Mouse (Mus musculus) stomach, postnatal 0 days (tissue): ENCODE data around the gene Rgs17. TPM values are rescaled to one million over a fixed set of nuclear protein-coding genes. Genes with fewer than 3 reads are reported as not detected.

Experiments
- ATAC-seq: fragments of 200-750 bp; cut with Nextera tagmentation; 2 replicates; pipeline ENCODE4 v1.8.0; 2017; ENCODE audit not compliant: low FRiP score, low TSS enrichment
- DNase-seq: peaks from one replicate; pipeline ENCODE4 v3.0.0-alpha.2; 2016; ENCODE audit warnings: low spot score
- H3K27ac ChIP-seq: fragments of 300-500 bp; sonication (generic); replicated peaks from 2 replicates; pipeline ENCODE4 v1.5.1; 2014; ENCODE audit warnings: mild to moderate bottlenecking, control low read depth
- H3K27me3 ChIP-seq: fragments of 300-500 bp; sonication (generic); 2 replicates; pipeline ENCODE4 v1.6.1; 2014; ENCODE audit warnings: low read length; ENCODE audit not compliant: control insufficient read depth, insufficient read depth
- H3K36me3 ChIP-seq: fragments of 300-500 bp; sonication (generic); 2 replicates; pipeline ENCODE4 v1.6.1; 2014; ENCODE audit warnings: low read length, mixed read lengths; ENCODE audit not compliant: control insufficient read depth, insufficient read depth
- H3K4me1 ChIP-seq: fragments of 300-500 bp; sonication (generic); replicated peaks from 2 replicates; pipeline ENCODE4 v1.6.1; 2014; ENCODE audit warnings: antibody characterized with exemption; ENCODE audit not compliant: control insufficient read depth, insufficient read depth
- H3K4me2 ChIP-seq: fragments of 300-500 bp; sonication (generic); replicated peaks from 2 replicates; pipeline ENCODE4 v1.6.1; 2014; ENCODE audit warnings: low read depth, mild to moderate bottlenecking, control low read depth, moderate library complexity
- H3K4me3 ChIP-seq: fragments of 300-500 bp; sonication (generic); 2 replicates; pipeline ENCODE4 v1.5.1; 2014; ENCODE audit warnings: low read depth, low read length, control low read depth
- H3K9ac ChIP-seq: fragments of 300-500 bp; sonication (generic); 2 replicates; pipeline ENCODE4 v1.6.1; 2014; ENCODE audit warnings: mild to moderate bottlenecking, low read length, control low read depth, mixed read lengths
- H3K9me3 ChIP-seq: fragments of 300-500 bp; sonication (generic); 2 replicates; pipeline ENCODE4 v1.6.1; 2016; ENCODE audit warnings: low read length; ENCODE audit not compliant: control insufficient read depth
- CTCF ChIP-seq: IDR thresholded peaks from 2 replicates; pipeline ENCODE4 v1.5.1; 2016; ENCODE audit warnings: antibody characterized with exemption, low read depth, mild to moderate bottlenecking, moderate library complexity
- EP300 ChIP-seq: optimal IDR thresholded peaks from 2 replicates; pipeline ENCODE3; 2016; ENCODE audit warnings: antibody characterized with exemption
- WGBS: fragments of 180-500 bp; shearing (Covaris S2); extraction: QIAGEN DNeasy Blood & Tissue Kit; methylation state at CpG from one replicate; pipeline ENCODE4 v1.1.7; 2014; 5-methylcytosine and 5-hydroxymethylcytosine counted together
- polyA plus RNA-seq: library from polyadenylated mRNA; unstranded; fragments of >200 nt; fragmentation: Nextera tagmentation; extraction: Ambion mirVana; gene quantifications from 2 replicates; pipeline ENCODE4 v1.2.1, GENCODE M21; 2015

The Rgs17 gene
- polyA plus RNA-seq, 1 experiment from 2014 or later, result 2.3 TPM

GRCm38 (mm10) chr10:5921031-5921551 lies 1.1 kb downstream of the Rgs17 start:
- 2% methylated on average over 12 of the region's 12 CpGs for WGBS

DNA sequence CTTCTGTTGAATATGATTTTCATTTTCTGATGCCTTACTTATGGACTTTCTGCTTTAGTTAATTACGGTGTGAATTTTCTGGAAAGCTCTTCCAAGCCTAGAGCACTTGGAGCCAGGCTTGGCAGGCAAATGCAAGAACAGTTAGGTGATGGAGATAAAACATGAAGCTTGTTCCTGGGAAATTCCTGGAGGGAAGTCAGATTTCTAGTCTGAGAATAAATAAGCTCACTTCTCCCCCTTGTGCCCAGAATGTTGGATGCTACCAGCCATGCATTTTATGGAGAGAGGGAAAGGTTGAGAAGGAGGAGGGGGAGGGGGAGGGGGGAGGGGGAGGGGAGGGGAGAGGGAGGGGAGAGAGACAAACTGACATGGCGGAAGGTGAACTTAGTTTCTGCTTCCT lies 17.8 kb downstream of the Rgs17 start:
- Histone ChIP-seq H3K36me3 (no peaks in the 10 kb centered on the region), H3K27ac (no peak overlapping the region), H3K9me3 (no peaks in the 10 kb centered on the region), H3K4me3 (no peak overlapping the region), H3K4me1 (no peaks in the 10 kb centered on the region), H3K27me3 (no peaks in the 10 kb centered on the region), H3K4me2 (no peak overlapping the region), H3K9ac (no peak overlapping the region)
- TF ChIP-seq EP300 (no peak), CTCF (peak; percentile 27)
- WGBS, result 74% methylated on average over 2 of the region's 2 CpGs
- ATAC-seq (no peak), DNase-seq (no peak)

More at GRCm38 (mm10) chr10:5921031-5921551, 1.1 kb downstream of the Rgs17 start:
- H3K36me3 ChIP-seq, result no peaks in the 10 kb centered on the region
- H3K4me2 ChIP-seq, result peak overlapping the region; percentile 95
- DNase-seq, result peak; percentile 30
- TF ChIP-seq EP300 (no peak), CTCF (no peak)
- no peaks in the 10 kb centered on the region for H3K4me1 ChIP-seq
- ATAC-seq, result 0 out of 2 replicates have a peak, but pooled peaks have one; percentile 45
- H3K4me3 ChIP-seq, result peak overlapping the region; percentile 54
- peak overlapping the region; percentile 35; the same call in 1 of the 2 replicates for H3K9ac ChIP-seq
- H3K9me3 ChIP-seq, result no peaks in the 10 kb centered on the region
- H3K27ac ChIP-seq, result no peak overlapping the region
- no peaks in the 10 kb centered on the region for H3K27me3 ChIP-seq

GRCm38 (mm10) chr10:5901777-5902176 lies 20.4 kb downstream of the Rgs17 start:
- no peak overlapping the region for H3K4me2 ChIP-seq
- peak; percentile 91 for ATAC-seq
- no peak overlapping the region for H3K4me3 ChIP-seq
- H3K36me3 ChIP-seq, result no peaks in the 10 kb centered on the region
- no peaks in the 10 kb centered on the region for H3K9me3 ChIP-seq
- no peak overlapping the region for H3K9ac ChIP-seq
- no peak for TF ChIP-seq EP300
- TF ChIP-seq CTCF, result no peak
- H3K4me1 ChIP-seq, result no peaks in the 10 kb centered on the region
- H3K27ac ChIP-seq, result no peak overlapping the region
- no peaks in the 10 kb centered on the region for H3K27me3 ChIP-seq
- no peak for DNase-seq
- 54% methylated on average over 4 of the region's 4 CpGs for WGBS

GRCm38 (mm10) chr10:5900731-5901130 lies 21.5 kb downstream of the Rgs17 start:
- peak; percentile 13 for DNase-seq
- no peaks in the 10 kb centered on the region for H3K27me3 ChIP-seq
- no peaks in the 10 kb centered on the region for H3K9me3 ChIP-seq
- H3K36me3 ChIP-seq, result no peaks in the 10 kb centered on the region
- H3K9ac ChIP-seq, result no peak overlapping the region
- no peak overlapping the region for H3K4me3 ChIP-seq
- ATAC-seq, result no peak
- no peak for TF ChIP-seq CTCF
- TF ChIP-seq EP300, result no peak
- no peaks in the 10 kb centered on the region for H3K4me1 ChIP-seq
- H3K4me2 ChIP-seq, result no peak overlapping the region
- H3K27ac ChIP-seq, result no peak overlapping the region
- 36% methylated on average over 6 of the region's 6 CpGs for WGBS

DNA sequence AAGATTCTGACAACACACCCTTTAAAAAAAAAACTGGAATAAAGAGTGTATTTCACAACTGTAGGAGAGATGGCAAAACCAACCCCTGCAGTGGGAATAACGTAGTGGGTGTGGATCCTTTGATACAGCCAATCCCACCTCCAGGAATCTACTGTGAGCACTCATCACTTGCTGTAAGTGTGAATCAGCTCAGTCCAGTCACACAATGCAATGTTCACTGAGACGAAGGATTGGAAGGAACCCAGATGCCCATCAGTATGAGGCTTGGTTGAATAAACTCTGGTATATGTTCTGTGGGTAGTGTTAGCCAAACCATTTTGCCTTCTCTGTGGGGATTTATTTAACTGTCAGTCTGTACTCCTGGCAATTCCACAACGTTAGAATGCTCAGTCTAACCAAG lies 45.1 kb downstream of the Rgs17 start:
- no peaks in the 10 kb centered on the region for H3K27me3 ChIP-seq
- H3K27ac ChIP-seq, result no peak overlapping the region
- WGBS, result 55% methylated on average over 3 of the region's 3 CpGs
- ATAC-seq (no peak), DNase-seq (no peak)
- H3K36me3 ChIP-seq, result no peaks in the 10 kb centered on the region
- no peak overlapping the region for H3K4me3 ChIP-seq
- H3K4me2 ChIP-seq, result no peak overlapping the region
- H3K9me3 ChIP-seq, result no peaks in the 10 kb centered on the region
- H3K9ac ChIP-seq, result no peak overlapping the region
- no peaks in the 10 kb centered on the region for H3K4me1 ChIP-seq
- TF ChIP-seq CTCF (no peak), EP300 (no peak)

- Histone ChIP-seq H3K9me3 (no peaks in the 10 kb centered on the region), H3K4me2 (no peak overlapping the region), H3K9ac (no peak overlapping the region), H3K27me3 (no peaks in the 10 kb centered on the region), H3K4me1 (no peaks in the 10 kb centered on the region), H3K4me3 (no peak overlapping the region), H3K36me3 (no peaks in the 10 kb centered on the region), H3K27ac (no peak overlapping the region)
- ATAC-seq (no peak), DNase-seq (no peak)
- no peak for TF ChIP-seq EP300
- 29% methylated on average over 4 of the region's 4 CpGs for WGBS
Measured at GRCm38 (mm10) chr10:5871081-5871480, 51.1 kb downstream of the Rgs17 start.
